Mouse (Mus musculus) heart, postnatal 0 days (tissue): ENCODE results near the gene Slmap. TPM values are rescaled to one million over a fixed set of nuclear protein-coding genes. Genes with fewer than 3 reads are reported as not detected.

Source experiments
- ATAC-seq: fragments of 200-750 bp; cut with Nextera tagmentation; 2 replicates; pipeline ENCODE4 v1.8.0; 2017; ENCODE audit warnings: low read depth, moderate number of reproducible peaks, moderate library complexity; ENCODE audit not compliant: insufficient read depth
- DNase-seq: peaks from one replicate; pipeline ENCODE4 v3.0.0-alpha.2; 2016; ENCODE audit warnings: low spot score
- H3K27ac ChIP-seq: fragments of 300-500 bp; sonication (generic); 2 replicates; pipeline ENCODE4 v1.5.1; 2014; ENCODE audit warnings: low read depth, mild to moderate bottlenecking
- H3K27me3 ChIP-seq: fragments of 300-500 bp; sonication (generic); 2 replicates; pipeline ENCODE4 v1.6.1; 2014; ENCODE audit warnings: low read length, mixed read lengths; ENCODE audit not compliant: control insufficient read depth, insufficient read depth
- H3K36me3 ChIP-seq: fragments of 300-500 bp; sonication (generic); replicated peaks from 2 replicates; pipeline ENCODE4 v1.6.1; 2014; ENCODE audit warnings: low read length, mixed read lengths; ENCODE audit not compliant: control insufficient read depth, insufficient read depth
- H3K4me1 ChIP-seq: fragments of 300-500 bp; sonication (generic); 2 replicates; pipeline ENCODE4 v1.6.1; 2014; ENCODE audit warnings: antibody characterized with exemption; ENCODE audit not compliant: control insufficient read depth, insufficient read depth
- H3K4me2 ChIP-seq: fragments of 300-500 bp; sonication (generic); 2 replicates; pipeline ENCODE4 v1.6.1; 2014; ENCODE audit warnings: low read depth, mild to moderate bottlenecking, low read length, moderate library complexity
- H3K4me3 ChIP-seq: fragments of 300-500 bp; sonication (generic); 2 replicates; pipeline ENCODE4 v1.5.1; 2014; ENCODE audit warnings: low read depth, low read length
- H3K9ac ChIP-seq: fragments of 300-500 bp; sonication (generic); replicated peaks from 2 replicates; pipeline ENCODE4 v1.6.1; 2014; ENCODE audit warnings: low read depth, low read length, mixed read lengths
- H3K9me3 ChIP-seq: fragments of 300-500 bp; sonication (generic); replicated peaks from 2 replicates; pipeline ENCODE4 v1.6.1; 2016; ENCODE audit warnings: low read length; ENCODE audit not compliant: control insufficient read depth
- CTCF ChIP-seq: IDR thresholded peaks from 2 replicates; pipeline ENCODE4 v1.5.1; 2016; ENCODE audit warnings: antibody characterized with exemption, control low read depth, low read depth
- EP300 ChIP-seq: IDR thresholded peaks from 2 replicates; pipeline ENCODE4 v1.6.1; 2016; ENCODE audit warnings: antibody characterized with exemption, low read depth
- WGBS: fragments of 180-500 bp; shearing (Covaris S2); extraction: QIAGEN DNeasy Blood & Tissue Kit; methylation state at CpG from one replicate; pipeline ENCODE4 v1.1.7; 2014; 5-methylcytosine and 5-hydroxymethylcytosine counted together
- polyA plus RNA-seq: library from polyadenylated mRNA; unstranded; fragments of >200 nt; fragmentation: Nextera tagmentation; extraction: Ambion mirVana; gene quantifications from 2 replicates; pipeline ENCODE4 v1.2.1, GENCODE M21; 2015
- total RNA-seq: library from RNA; depleted of rRNA; stranded (reverse); fragments of >200 nt; gene quantifications from 2 replicates; pipeline ENCODE4 v1.2.3, GENCODE M21; 2014; ENCODE audit warnings: low replicate concordance

Gene Slmap
- total and polyA plus RNA-seq, 2 experiments from 2014 or later, result 140 to 146 TPM

- Histone ChIP-seq H3K9ac (no peak overlapping the region), H3K4me3 (no peak overlapping the region), H3K36me3 (peaks cover 66% of the 10 kb centered on the region), H3K4me1 (no peaks in the 10 kb centered on the region), H3K9me3 (no peaks in the 10 kb centered on the region), H3K27ac (no peak overlapping the region), H3K4me2 (no peak overlapping the region), H3K27me3 (no peaks in the 10 kb centered on the region)
- no peak for DNase-seq
- ATAC-seq, result no peak
- WGBS, result 89% methylated on average over 2 of the region's 2 CpGs
- TF ChIP-seq CTCF (no peak), EP300 (no peak)
Measured at GRCm38 (mm10) chr14:26431919-26432318, 102.8 kb downstream of the Slmap start.

GRCm38 (mm10) chr14:26420231-26420630 lies 114.5 kb downstream of the Slmap start:
- WGBS, result 37% methylated on average over 2 of the region's 2 CpGs

DNA sequence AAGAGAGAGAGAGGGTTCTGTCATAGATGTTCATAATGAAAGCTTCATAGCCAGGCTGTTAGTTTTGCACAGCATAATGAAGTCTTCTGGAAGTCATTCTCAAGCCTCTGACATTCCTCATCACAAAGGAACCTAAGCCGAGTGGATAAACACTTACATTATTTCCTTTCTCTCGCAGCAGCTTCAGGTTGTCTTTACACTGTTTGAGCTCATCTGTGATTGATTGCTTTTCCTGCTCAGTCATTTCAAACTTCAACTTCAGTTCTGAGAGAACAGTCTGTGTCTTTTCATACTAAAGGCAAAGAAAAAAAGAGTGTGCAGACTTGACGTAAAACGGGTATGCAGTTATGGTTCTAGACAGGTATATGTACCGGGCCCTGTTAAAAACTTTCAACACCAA lies 116.8 kb downstream of the Slmap start:
- no peaks in the 10 kb centered on the region for H3K4me1 ChIP-seq
- no peaks in the 10 kb centered on the region for H3K9me3 ChIP-seq
- no peak overlapping the region for H3K9ac ChIP-seq
- no peak for DNase-seq
- H3K36me3 ChIP-seq, result peaks cover 82% of the 10 kb centered on the region
- no peak for TF ChIP-seq EP300
- no peak overlapping the region for H3K4me3 ChIP-seq
- whole genome bisulfite sequencing, result 76% methylated on average over 5 of the region's 5 CpGs
- no peak for ATAC-seq
- H3K27me3 ChIP-seq, result no peaks in the 10 kb centered on the region
- no peak overlapping the region for H3K4me2 ChIP-seq
- no peak overlapping the region for H3K27ac ChIP-seq

More at GRCm38 (mm10) chr14:26420231-26420630, 114.5 kb downstream of the Slmap start:
- no peak for DNase-seq
- Histone ChIP-seq H3K4me1 (no peaks in the 10 kb centered on the region), H3K4me2 (no peak overlapping the region), H3K4me3 (no peak overlapping the region), H3K9me3 (no peaks in the 10 kb centered on the region), H3K36me3 (peaks cover 89% of the 10 kb centered on the region), H3K9ac (no peak overlapping the region), H3K27me3 (no peaks in the 10 kb centered on the region), H3K27ac (no peak overlapping the region)
- no peak for ATAC-seq
- TF ChIP-seq CTCF (no peak), EP300 (no peak)

GRCm38 (mm10) chr14:26417088-26417487 lies 117.6 kb downstream of the Slmap start:
- no peak overlapping the region for H3K4me3 ChIP-seq
- 64% methylated on average over 4 of the region's 4 CpGs for WGBS
- no peaks in the 10 kb centered on the region for H3K27me3 ChIP-seq
- no peak overlapping the region for H3K27ac ChIP-seq
- H3K4me1 ChIP-seq, result no peaks in the 10 kb centered on the region
- DNase-seq (no peak), ATAC-seq (no peak)
- H3K9ac ChIP-seq, result no peak overlapping the region
- TF ChIP-seq EP300, result no peak
- no peak for TF ChIP-seq CTCF
- H3K36me3 ChIP-seq, result peaks cover 80% of the 10 kb centered on the region
- no peaks in the 10 kb centered on the region for H3K9me3 ChIP-seq
- no peak overlapping the region for H3K4me2 ChIP-seq

DNA sequence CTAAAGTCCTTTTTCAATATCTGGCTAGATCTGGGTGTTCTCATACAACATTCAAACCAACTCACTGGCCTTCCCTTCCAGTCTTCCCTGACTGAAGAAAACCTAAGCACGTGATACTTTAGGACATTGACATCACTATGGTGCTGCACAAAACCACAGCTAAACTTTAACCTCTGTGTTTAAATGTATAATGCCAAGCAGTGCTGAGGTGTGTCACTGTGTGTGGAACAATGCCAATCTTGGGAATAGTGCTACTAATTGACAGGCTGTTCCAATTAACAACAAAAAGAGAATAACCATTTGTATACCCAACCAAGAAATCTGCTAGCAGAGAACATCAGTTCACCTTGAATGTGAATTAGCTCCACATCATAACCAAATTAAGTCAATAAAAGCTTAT lies 121.2 kb downstream of the Slmap start:
- H3K36me3 ChIP-seq, result peaks cover 68% of the 10 kb centered on the region
- TF ChIP-seq CTCF (no peak), EP300 (no peak)
- whole genome bisulfite sequencing, result 98% methylated on average over 1 of the region's 1 CpGs
- H3K27ac ChIP-seq, result no peak overlapping the region
- no peaks in the 10 kb centered on the region for H3K4me1 ChIP-seq
- no peaks in the 10 kb centered on the region for H3K9me3 ChIP-seq
- H3K4me3 ChIP-seq, result no peak overlapping the region
- no peaks in the 10 kb centered on the region for H3K27me3 ChIP-seq
- ATAC-seq (no peak), DNase-seq (no peak)
- H3K9ac ChIP-seq, result no peak overlapping the region
- no peak overlapping the region for H3K4me2 ChIP-seq

- Histone ChIP-seq H3K27me3 (no peaks in the 10 kb centered on the region), H3K9me3 (no peaks in the 10 kb centered on the region), H3K4me3 (no peak overlapping the region), H3K27ac (no peak overlapping the region), H3K4me1 (no peaks in the 10 kb centered on the region), H3K36me3 (peaks cover 27% of the 10 kb centered on the region), H3K9ac (no peak overlapping the region), H3K4me2 (no peak overlapping the region)
- ATAC-seq (no peak), DNase-seq (no peak)
- WGBS, result 83% methylated on average over 7 of the region's 7 CpGs
- TF ChIP-seq EP300, result no peak
- TF ChIP-seq CTCF, result no peak
Measured at GRCm38 (mm10) chr14:26406746-26407145, 128.0 kb downstream of the Slmap start.
